Mouse (Mus musculus): ENCODE data around the gene Arfgef3. TPM values are rescaled to one million over a fixed set of nuclear protein-coding genes. Genes with fewer than 3 reads are reported as not detected.

The Arfgef3 gene
- total and polyA plus RNA-seq, 3 experiments, result 0.28 to 11.0 (median 0.50) TPM

GRCm38 (mm10) chr10:18642854-18643253, 100.9 kb downstream of the Arfgef3 start:
- dilution Hi-C loops (cut with MboI; ENCODE audit: extremely low pct_ligation_motif_present, extremely low pct_unique_long_range_greater_than_20kb, low sequenced_read_pairs) (no loop called here), in situ Hi-C loops (cut with MboI; ENCODE audit: low pct_ligation_motif_present, low pct_unique_long_range_greater_than_20kb, low sequenced_read_pairs) (no loop called here)
- no peaks in the 10 kb centered on the region for H3K27me3 ChIP-seq (replicated peaks)
- TF ChIP-seq UBTF (IDR thresholded peaks at IDR 0.05; ENCODE audit: low read depth, low read length) (no peak), USF2 (conservative IDR thresholded peaks at IDR 0.05; ENCODE audit: low read depth, low read length) (no peak), POLR2A (IDR thresholded peaks at IDR 0.05; ENCODE audit: low read depth, low read length) (no peak), RAD21 (IDR thresholded peaks at IDR 0.05; ENCODE audit: low read depth, low read length) (no peak), MAFK (IDR thresholded peaks at IDR 0.05; ENCODE audit: insufficient replicate concordance, low read length) (no peak), ZC3H11A (IDR thresholded peaks at IDR 0.05; ENCODE audit: low read depth, low read length) (no peak), ZNF384 (IDR thresholded peaks at IDR 0.05; ENCODE audit: low read depth, low read length) (no peak), EP300 (IDR thresholded peaks at IDR 0.05; ENCODE audit: low read length) (no peak), TBP (conservative IDR thresholded peaks at IDR 0.05; ENCODE audit: low read depth, low read length) (no peak)
- no peaks in the 10 kb centered on the region for H3K79me2 ChIP-seq (replicated peaks; ENCODE audit: control insufficient read depth, extremely low read depth, insufficient read depth, poor library complexity, severe bottlenecking)
- H3K9ac ChIP-seq (ENCODE audit: insufficient read depth, low read depth), result no peak overlapping the region
- no peak for DNase-seq (ENCODE audit: extremely low read depth)
- no peaks in the 10 kb centered on the region for H3K9me3 ChIP-seq (replicated peaks; ENCODE audit: low read length)
- H3K4me1 ChIP-seq (ENCODE audit: control insufficient read depth in 1 of 2, insufficient read depth in 2 of 2), result no peaks in the 10 kb centered on the region
- no peak overlapping the region for H3K4me3 ChIP-seq (replicated peaks in 1 of 3; ENCODE audit: low read depth in 2 of 3, low read length in 2 of 3, poor library complexity in 1 of 3)
- no peak overlapping the region for H3K4me2 ChIP-seq (ENCODE audit: insufficient read depth, low read depth, poor library complexity, severe bottlenecking)
- peaks cover 0 to 14% of the 10 kb centered on the region in 2 experiments for H3K36me3 ChIP-seq (replicated peaks in 1 of 2; ENCODE audit: control insufficient read depth in 1 of 2, insufficient read depth in 1 of 2, low read length in 1 of 2)
- H3K27ac ChIP-seq (ENCODE audit: insufficient read depth, low read depth), result no peak overlapping the region

DNA sequence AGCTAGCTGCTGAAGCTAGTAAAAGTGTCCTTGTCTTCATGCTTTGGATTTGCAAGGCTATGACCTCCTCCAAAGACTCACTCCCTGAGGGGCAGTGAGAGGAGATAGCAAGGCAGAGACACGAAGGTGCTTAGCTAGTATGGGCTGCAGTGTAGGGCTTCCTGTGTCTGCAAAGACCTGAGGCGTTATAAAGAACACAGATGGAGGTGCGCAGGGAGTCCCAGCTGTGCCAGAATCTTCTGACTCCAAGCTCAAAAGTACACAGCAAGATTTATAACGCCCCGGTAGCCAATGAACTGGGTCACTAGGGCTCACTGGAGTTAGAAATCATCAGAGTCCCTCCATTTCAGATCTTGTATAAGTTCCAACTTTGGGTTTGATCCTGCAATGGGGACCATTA, 103.2 kb downstream of the Arfgef3 start:
- peaks cover 0 to 10% of the 10 kb centered on the region in 2 experiments for H3K36me3 ChIP-seq (replicated peaks in 1 of 2; ENCODE audit: control insufficient read depth in 1 of 2, insufficient read depth in 1 of 2, low read length in 1 of 2)
- H3K9ac ChIP-seq (ENCODE audit: insufficient read depth, low read depth), result no peak overlapping the region
- H3K9me3 ChIP-seq (replicated peaks; ENCODE audit: low read length), result no peaks in the 10 kb centered on the region
- DNase-seq (ENCODE audit: extremely low read depth), result no peak
- H3K27ac ChIP-seq (ENCODE audit: insufficient read depth, low read depth), result no peak overlapping the region
- H3K4me2 ChIP-seq (ENCODE audit: insufficient read depth, low read depth, poor library complexity, severe bottlenecking), result no peak overlapping the region
- no peaks in the 10 kb centered on the region for H3K27me3 ChIP-seq (replicated peaks)
- in situ Hi-C loops (cut with MboI; ENCODE audit: low pct_ligation_motif_present, low pct_unique_long_range_greater_than_20kb, low sequenced_read_pairs), result no loop called here
- dilution Hi-C loops (cut with MboI; ENCODE audit: extremely low pct_ligation_motif_present, extremely low pct_unique_long_range_greater_than_20kb, low sequenced_read_pairs), result no loop called here
- no peaks in the 10 kb centered on the region for H3K4me1 ChIP-seq (ENCODE audit: control insufficient read depth in 1 of 2, insufficient read depth in 2 of 2)
- H3K4me3 ChIP-seq (replicated peaks in 1 of 3; ENCODE audit: low read depth in 2 of 3, low read length in 2 of 3, poor library complexity in 1 of 3), result no peak overlapping the region
- H3K79me2 ChIP-seq (replicated peaks; ENCODE audit: control insufficient read depth, extremely low read depth, insufficient read depth, poor library complexity, severe bottlenecking), result no peaks in the 10 kb centered on the region
- TF ChIP-seq POLR2AphosphoS2 (IDR thresholded peaks at IDR 0.05; ENCODE audit: low read depth, low read length) (no peak), ZMIZ1 (IDR thresholded peaks at IDR 0.05; ENCODE audit: low read depth, low read length) (no peak), ZNF384 (IDR thresholded peaks at IDR 0.05; ENCODE audit: low read depth, low read length) (no peak)

GRCm38 (mm10) chr10:18635450-18635849, 108.3 kb downstream of the Arfgef3 start:
- dilution Hi-C loops (cut with MboI; ENCODE audit: extremely low pct_ligation_motif_present, extremely low pct_unique_long_range_greater_than_20kb, low sequenced_read_pairs), result no loop called here
- no peak for TF ChIP-seq CTCF (conservative IDR thresholded peaks at IDR 0.05 in 1 of 2, IDR thresholded peaks at IDR 0.05 in 1 of 2; ENCODE audit: low read depth in 2 of 2, low read length in 2 of 2)
- no peak overlapping the region for H3K27ac ChIP-seq (ENCODE audit: insufficient read depth, low read depth)
- H3K4me3 ChIP-seq (replicated peaks in 1 of 3; ENCODE audit: low read depth in 2 of 3, low read length in 2 of 3, poor library complexity in 1 of 3), result no peak overlapping the region
- H3K9me3 ChIP-seq (replicated peaks; ENCODE audit: low read length), result no peaks in the 10 kb centered on the region
- in situ Hi-C loops (cut with MboI; ENCODE audit: low pct_ligation_motif_present, low pct_unique_long_range_greater_than_20kb, low sequenced_read_pairs), result no loop called here
- H3K36me3 ChIP-seq (replicated peaks in 1 of 2; ENCODE audit: control insufficient read depth in 1 of 2, insufficient read depth in 1 of 2, low read length in 1 of 2), result peaks cover 0 to 18% of the 10 kb centered on the region in 2 experiments
- H3K27me3 ChIP-seq (replicated peaks), result no peaks in the 10 kb centered on the region
- no peak overlapping the region for H3K9ac ChIP-seq (ENCODE audit: insufficient read depth, low read depth)
- H3K4me2 ChIP-seq (ENCODE audit: insufficient read depth, low read depth, poor library complexity, severe bottlenecking), result no peak overlapping the region
- no peaks in the 10 kb centered on the region for H3K79me2 ChIP-seq (replicated peaks; ENCODE audit: control insufficient read depth, extremely low read depth, insufficient read depth, poor library complexity, severe bottlenecking)
- H3K4me1 ChIP-seq (ENCODE audit: control insufficient read depth in 1 of 2, insufficient read depth in 2 of 2), result no peaks in the 10 kb centered on the region
- DNase-seq (ENCODE audit: extremely low read depth), result no peak

Measured in CH12.LX (cell line).